Mouse (Mus musculus) testis, adult 2 months (tissue): Measurements from ENCODE around the gene Foxo1.

Source experiments
- CTCF ChIP-seq: fragments of 200-500 bp; IDR thresholded peaks from 2 replicates; pipeline ENCODE4 v1.5.1; 2012; ENCODE audit warnings: low read depth, mild to moderate bottlenecking, inconsistent platforms, low read length, moderate library complexity; ENCODE audit not compliant: control insufficient read depth, insufficient read depth, insufficient replicate concordance
- POLR2A ChIP-seq: fragments of 200-500 bp; IDR thresholded peaks from 2 replicates; pipeline ENCODE4 v1.6.1; 2012; ENCODE audit warnings: low read depth, mild to moderate bottlenecking, inconsistent platforms, low read length, moderate library complexity; ENCODE audit not compliant: control insufficient read depth

DNA sequence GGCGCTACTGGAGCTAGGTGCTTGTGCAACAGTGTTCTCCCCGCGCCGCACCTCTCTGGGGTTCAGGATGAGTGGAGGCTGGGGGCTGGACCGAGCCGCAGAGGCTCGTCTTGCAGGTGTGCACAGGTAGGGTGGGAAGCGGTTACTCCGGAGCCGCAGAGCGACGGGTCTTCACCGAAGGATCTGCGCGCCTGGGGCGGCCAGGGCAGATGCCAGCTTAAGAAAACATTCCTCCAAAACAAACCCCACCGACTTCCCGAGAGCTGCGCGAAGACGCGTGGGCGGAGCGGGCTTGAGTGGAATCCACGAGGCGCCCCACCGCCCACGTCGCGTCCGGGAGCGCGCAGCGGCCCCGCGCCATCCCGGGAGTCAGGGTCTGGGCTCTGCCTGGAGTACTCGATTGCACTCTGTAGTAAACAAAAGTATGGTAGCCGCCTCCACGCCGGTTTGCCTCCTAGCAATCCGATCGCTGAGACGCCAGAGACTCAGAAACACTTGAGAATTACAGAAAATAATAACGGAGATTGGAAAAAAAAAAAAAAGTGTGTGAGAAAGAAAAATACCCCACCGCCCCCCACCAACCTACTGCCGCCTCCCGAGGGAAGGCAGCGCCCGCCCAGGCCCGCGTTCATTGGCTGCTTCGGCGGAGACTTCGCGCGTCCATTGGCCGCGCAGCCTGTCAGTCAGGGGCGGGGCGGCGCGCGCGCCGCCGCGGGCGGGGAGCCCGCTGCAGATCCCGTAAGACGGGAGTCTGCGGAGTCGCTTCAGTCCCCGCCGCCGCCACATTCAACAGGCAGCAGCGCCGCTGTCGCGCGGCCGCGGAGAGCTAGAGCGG, at the start of gene Foxo1:
- TF ChIP-seq CTCF (no peak), POLR2A (peak; percentile 74)
